Mouse (Mus musculus): ENCODE measurements around the gene Nkap.
"Not testable (repeated sequence)": the region's sequence is repeated elsewhere in the genome, so short reads cannot be mapped to it uniquely, and the experiment has no call there.

Nkap gene

GRCm38 (mm10) chrX:37157839-37158238, 31.2 kb downstream of the Nkap start:
- no peak for DNase-seq (ENCODE audit: low spot score)

- DNase-seq (ENCODE audit: low spot score) = no peak
Observed at GRCm38 (mm10) chrX:37161169-37161568, 34.6 kb downstream of the Nkap start.

GRCm38 (mm10) chrX:37163115-37163514, 36.5 kb downstream of the Nkap start:
- DNase-seq (ENCODE audit: low spot score) = no peak

GRCm38 (mm10) chrX:37167085-37167484, 40.5 kb downstream of the Nkap start:
- DNase-seq (ENCODE audit: low spot score) = peak; percentile 67

- DNase-seq (ENCODE audit: low spot score) = no peak
Observed at GRCm38 (mm10) chrX:37168742-37169141, 42.1 kb downstream of the Nkap start, which contains the start of gene Akap14. TSS of gene Akap14 (minus strand) at chrX:37168842.

GRCm38 (mm10) chrX:37184401-37184800, 57.8 kb downstream of the Nkap start:
- DNase-seq (ENCODE audit: low spot score) = not testable (repeated sequence)

- no peak for DNase-seq (ENCODE audit: low spot score)
Observed at GRCm38 (mm10) chrX:37190755-37191104, 64.1 kb downstream of the Nkap start.

- DNase-seq (ENCODE audit: low spot score) = peak; percentile 80
Observed at GRCm38 (mm10) chrX:37191105-37191743, 64.6 kb downstream of the Nkap start, which contains the start of the genes Ndufa1 and Rnf113a1. TSS of gene Ndufa1 (minus strand) at chrX:37191163. TSS of gene Rnf113a1 (plus strand) at chrX:37191245.

- peak; percentile 24 for DNase-seq (ENCODE audit: low spot score)
Observed at GRCm38 (mm10) chrX:37191744-37192379, 65.3 kb downstream of the Nkap start.

GRCm38 (mm10) chrX:37198676-37199075, 72.1 kb downstream of the Nkap start:
- no peak for DNase-seq (ENCODE audit: low spot score)

All from retina, embryonic 14.5 days (tissue).